Mouse (Mus musculus) erythroblast, embryonic 14.5 days (primary cell): ENCODE data around the gene Chic2. TPM values are rescaled to one million over a fixed set of nuclear protein-coding genes. Genes with fewer than 3 reads are reported as not detected.

Experiments
- H3K27me3 ChIP-seq: 2 replicates; pipeline ENCODE4 v1.6.1; 2012; ENCODE audit warnings: inconsistent platforms; ENCODE audit not compliant: control insufficient read depth
- H3K36me3 ChIP-seq: 2 replicates; pipeline ENCODE4 v1.6.1; 2012; ENCODE audit warnings: mild to moderate bottlenecking, inconsistent platforms; ENCODE audit not compliant: control insufficient read depth
- H3K4me1 ChIP-seq: 2 replicates; pipeline ENCODE4 v1.6.1; 2012; ENCODE audit warnings: inconsistent platforms; ENCODE audit not compliant: control insufficient read depth
- H3K4me3 ChIP-seq: replicated peaks from 2 replicates; pipeline ENCODE3; 2012; ENCODE audit warnings: moderate library complexity, mild to moderate bottlenecking, inconsistent platforms
- H3K9me3 ChIP-seq: 2 replicates; pipeline ENCODE4 v1.6.1; 2012; ENCODE audit warnings: low read length, inconsistent platforms, mixed read lengths; ENCODE audit not compliant: control insufficient read depth
- GATA1 ChIP-seq: IDR thresholded peaks from 2 replicates; pipeline ENCODE4 v1.6.1; 2012; ENCODE audit warnings: low read length, inconsistent platforms, mixed read lengths
- TAL1 ChIP-seq: IDR thresholded peaks from 3 replicates; pipeline ENCODE4 v1.6.1; 2012; ENCODE audit warnings: low read length, inconsistent platforms, mixed read lengths
- polyA plus RNA-seq: library from polyadenylated mRNA; stranded (reverse); fragments of >175 nt; gene quantifications from 2 replicates; pipeline ENCODE4 v1.2.3, GENCODE M21; 2012

Chic2 gene
- polyA plus RNA-seq, 1 experiment, result 2.0 TPM

DNA sequence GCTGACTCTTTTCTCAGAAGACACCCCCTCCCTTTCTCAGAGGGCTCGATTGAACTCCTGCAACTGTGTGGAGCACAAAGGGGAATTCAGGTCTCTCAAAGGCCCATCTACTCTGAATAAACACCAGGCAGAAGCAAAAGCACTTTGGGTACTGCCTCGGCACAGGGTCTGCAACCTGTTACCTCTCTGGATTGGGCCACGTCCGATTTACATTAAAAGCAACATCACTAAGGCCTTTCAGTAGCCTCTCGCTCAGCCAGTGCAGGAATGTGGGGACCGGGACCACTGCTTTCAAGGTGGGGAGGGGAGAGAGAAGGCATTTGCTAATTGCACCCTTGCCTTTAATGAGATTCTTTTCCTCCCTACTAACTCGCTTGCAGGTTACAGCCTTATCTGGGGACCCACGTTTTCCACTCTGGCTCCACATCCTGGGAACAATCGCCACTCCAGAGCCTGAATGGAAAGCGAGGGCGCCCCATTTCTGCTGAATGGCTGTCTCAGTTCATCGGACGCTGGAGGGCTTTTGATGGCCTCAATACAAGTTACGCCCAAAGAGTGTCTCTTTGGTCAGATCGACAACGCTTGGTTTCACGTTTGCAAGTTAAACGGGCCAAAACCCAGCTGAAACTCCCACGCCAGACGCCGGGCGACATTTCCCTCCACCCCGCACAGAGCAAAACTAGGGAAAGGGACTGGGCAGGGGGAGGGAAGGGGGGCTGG, 26.2 kb upstream of the Chic2 start:
- H3K9me3 ChIP-seq, result no peaks in the 10 kb centered on the region; the same call in 1 of the 2 replicates
- peaks cover 2% of the 10 kb centered on the region; the same call in 1 of the 2 replicates for H3K4me1 ChIP-seq
- peaks cover 97% of the 10 kb centered on the region for H3K27me3 ChIP-seq
- H3K4me3 ChIP-seq, result no peak overlapping the region
- no peaks in the 10 kb centered on the region for H3K36me3 ChIP-seq
- TF ChIP-seq TAL1, result no peak
- no peak for TF ChIP-seq GATA1

GRCm38 (mm10) chr5:75070132-75070531, 25.6 kb upstream of the Chic2 start:
- peaks cover 91% of the 10 kb centered on the region for H3K27me3 ChIP-seq
- H3K9me3 ChIP-seq, result no peaks in the 10 kb centered on the region; the same call in 1 of the 2 replicates
- TF ChIP-seq GATA1 (no peak), TAL1 (no peak)
- H3K4me3 ChIP-seq, result no peak overlapping the region
- H3K4me1 ChIP-seq, result peaks cover 2% of the 10 kb centered on the region; the same call in 1 of the 2 replicates
- H3K36me3 ChIP-seq, result no peaks in the 10 kb centered on the region

GRCm38 (mm10) chr5:75067125-75067756, 22.7 kb upstream of the Chic2 start:
- no peaks in the 10 kb centered on the region for H3K9me3 ChIP-seq
- H3K27me3 ChIP-seq, result peaks cover 64% of the 10 kb centered on the region
- peak overlapping the region; percentile 39 for H3K4me3 ChIP-seq
- H3K4me1 ChIP-seq, result peaks cover 2% of the 10 kb centered on the region; the same call in 1 of the 2 replicates
- H3K36me3 ChIP-seq, result no peaks in the 10 kb centered on the region
- no peak for TF ChIP-seq TAL1

DNA sequence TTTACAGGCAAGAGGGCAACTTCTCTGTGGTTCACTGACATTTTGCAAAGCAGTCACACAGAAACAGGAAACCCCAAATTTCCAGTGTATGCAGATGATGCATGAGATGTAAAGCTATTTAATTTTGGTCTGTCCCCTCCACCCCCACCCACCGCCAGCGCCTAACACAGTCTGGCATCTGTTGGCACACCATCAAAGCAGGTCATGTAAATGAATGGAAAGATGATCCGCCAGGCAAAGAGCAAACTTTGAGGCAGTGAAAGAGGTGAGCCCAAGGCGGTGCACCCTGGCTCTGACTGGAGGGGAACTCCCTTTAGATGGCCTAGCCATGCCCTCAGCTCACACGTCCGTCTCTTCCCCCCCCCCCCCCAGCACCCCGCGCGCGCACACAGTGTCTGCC, 22.1 kb upstream of the Chic2 start:
- H3K4me1 ChIP-seq, result peaks cover 2% of the 10 kb centered on the region; the same call in 1 of the 2 replicates
- H3K36me3 ChIP-seq, result no peaks in the 10 kb centered on the region
- no peak for TF ChIP-seq GATA1
- no peak for TF ChIP-seq TAL1
- H3K27me3 ChIP-seq, result peaks cover 59% of the 10 kb centered on the region
- no peaks in the 10 kb centered on the region for H3K9me3 ChIP-seq
- no peak overlapping the region for H3K4me3 ChIP-seq

DNA sequence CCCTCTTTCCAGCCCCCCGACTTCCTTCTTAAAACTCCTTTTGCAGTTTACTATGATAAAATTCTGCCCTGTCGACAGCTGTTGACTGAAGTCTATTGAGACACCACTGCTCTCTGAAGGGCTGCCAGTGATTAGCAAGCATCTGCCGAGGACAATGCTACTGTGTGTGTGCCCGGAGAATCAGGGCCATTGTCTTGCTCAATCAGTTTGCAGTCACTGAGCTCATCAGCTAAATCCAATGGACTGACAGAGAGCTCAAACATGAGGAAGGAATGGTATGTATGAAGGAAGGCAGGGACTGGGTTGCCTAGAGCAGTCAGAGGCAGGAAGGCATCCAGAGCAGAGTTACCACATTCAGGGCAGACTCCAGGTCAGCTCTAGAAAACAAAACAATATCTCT, 18.6 kb upstream of the Chic2 start:
- peaks cover 2% of the 10 kb centered on the region; the same call in 1 of the 2 replicates for H3K4me1 ChIP-seq
- no peaks in the 10 kb centered on the region for H3K9me3 ChIP-seq
- TF ChIP-seq GATA1, result no peak
- no peak for TF ChIP-seq TAL1
- H3K36me3 ChIP-seq, result no peaks in the 10 kb centered on the region
- H3K4me3 ChIP-seq, result no peak overlapping the region
- H3K27me3 ChIP-seq, result peaks cover 24% of the 10 kb centered on the region

DNA sequence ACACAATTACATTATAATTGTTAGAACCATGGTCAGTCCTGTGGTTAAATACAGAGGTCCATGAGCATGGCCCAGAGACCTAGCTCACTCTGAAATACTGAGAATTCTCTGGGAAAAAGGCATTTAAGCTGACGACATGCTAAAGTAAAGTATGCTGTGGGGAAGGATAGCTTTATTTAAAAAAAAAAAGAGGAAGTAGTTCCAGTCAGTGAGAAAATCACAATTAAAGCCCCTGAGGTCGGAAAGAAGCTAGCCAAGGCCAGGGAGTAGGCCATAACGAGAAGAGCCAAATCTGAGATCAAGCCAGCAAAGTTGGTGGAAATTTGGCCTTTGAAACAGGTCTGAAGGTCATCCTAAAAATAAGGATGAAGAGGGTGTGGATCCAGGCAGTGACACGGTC, 6.5 kb upstream of the Chic2 start:
- Histone ChIP-seq H3K4me1 (no peaks in the 10 kb centered on the region), H3K36me3 (no peaks in the 10 kb centered on the region), H3K27me3 (peaks cover 13% of the 10 kb centered on the region), H3K9me3 (no peaks in the 10 kb centered on the region), H3K4me3 (no peak overlapping the region)
- TF ChIP-seq TAL1 (no peak), GATA1 (no peak)

- TF ChIP-seq TAL1 (no peak), GATA1 (no peak)
- Histone ChIP-seq H3K4me3 (no peak overlapping the region), H3K4me1 (peaks cover 24% of the 10 kb centered on the region), H3K27me3 (peaks cover 19% of the 10 kb centered on the region), H3K9me3 (no peaks in the 10 kb centered on the region), H3K36me3 (peaks cover 3% of the 10 kb centered on the region)
Observed at GRCm38 (mm10) chr5:75046681-75047321, 2.2 kb upstream of the Chic2 start.

- TF ChIP-seq GATA1 (no peak), TAL1 (no peak)
- Histone ChIP-seq H3K4me3 (no peak overlapping the region), H3K4me1 (peaks cover 25% of the 10 kb centered on the region), H3K27me3 (peaks cover 19% of the 10 kb centered on the region), H3K36me3 (peaks cover 10% of the 10 kb centered on the region), H3K9me3 (no peaks in the 10 kb centered on the region)
Observed at GRCm38 (mm10) chr5:75045371-75045770, 797 bp upstream of the Chic2 start.
